Mouse (Mus musculus): ENCODE results near the gene Fibin.

Fibin gene

DNA sequence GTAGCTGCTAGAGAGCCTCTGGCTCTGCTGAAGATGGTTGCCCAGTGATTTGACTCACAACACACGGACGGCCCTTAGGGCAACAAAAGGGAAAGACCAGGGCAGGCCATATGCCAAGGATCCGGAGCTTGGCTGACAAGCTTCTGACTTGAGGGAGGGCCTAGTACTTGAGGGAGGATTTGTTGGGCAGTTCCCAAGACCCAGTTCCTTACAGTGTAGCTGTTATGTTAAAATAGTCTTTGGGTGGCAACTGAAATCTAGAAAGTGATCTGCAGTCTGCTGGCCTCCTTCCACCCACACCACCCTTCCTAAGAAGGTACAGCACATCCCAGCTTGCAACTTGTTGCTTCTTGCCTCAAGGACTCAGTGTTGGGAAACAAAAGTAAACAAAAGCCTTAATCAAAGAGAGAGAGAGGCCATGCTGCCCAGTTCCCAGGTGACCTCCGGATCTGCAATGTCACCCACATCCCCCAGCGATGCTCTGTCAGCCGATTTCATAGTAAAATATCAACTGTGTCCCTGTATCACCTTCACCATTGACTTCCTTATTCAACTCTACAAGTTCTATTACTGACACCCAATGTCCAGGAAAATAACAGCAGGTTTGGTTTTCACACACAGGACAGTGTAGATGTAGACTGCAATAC, 48.4 kb downstream of the Fibin start, which contains the start of gene Bbox1:
Gene Bbox1 (minus strand): TSS at position 52 of the 647 bp plus-strand sequence.
- DNase-seq (ENCODE audit: low read depth, low spot score) = no peak

DNA sequence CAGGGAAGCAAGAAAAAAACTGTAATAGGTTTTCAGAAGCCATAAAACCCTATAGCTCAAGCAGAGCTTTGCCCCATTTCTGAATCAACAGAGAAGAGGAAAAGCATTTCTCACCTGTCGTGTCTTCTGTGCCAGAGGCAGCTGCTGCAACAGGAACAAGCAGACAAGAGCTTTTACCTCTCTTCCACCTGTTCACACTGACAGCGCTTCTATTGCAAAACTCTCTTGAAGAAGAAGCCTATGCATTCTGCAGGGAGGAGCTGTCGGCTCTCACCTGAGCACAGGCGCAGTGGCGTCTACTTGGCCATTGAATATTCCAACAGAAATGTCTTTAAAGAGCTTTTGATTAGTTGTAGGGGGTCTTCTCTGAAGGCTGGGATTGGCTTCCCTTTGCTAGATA, 48.9 kb downstream of the Fibin start:
- no peak for DNase-seq (ENCODE audit: low read depth, low spot score)

DNA sequence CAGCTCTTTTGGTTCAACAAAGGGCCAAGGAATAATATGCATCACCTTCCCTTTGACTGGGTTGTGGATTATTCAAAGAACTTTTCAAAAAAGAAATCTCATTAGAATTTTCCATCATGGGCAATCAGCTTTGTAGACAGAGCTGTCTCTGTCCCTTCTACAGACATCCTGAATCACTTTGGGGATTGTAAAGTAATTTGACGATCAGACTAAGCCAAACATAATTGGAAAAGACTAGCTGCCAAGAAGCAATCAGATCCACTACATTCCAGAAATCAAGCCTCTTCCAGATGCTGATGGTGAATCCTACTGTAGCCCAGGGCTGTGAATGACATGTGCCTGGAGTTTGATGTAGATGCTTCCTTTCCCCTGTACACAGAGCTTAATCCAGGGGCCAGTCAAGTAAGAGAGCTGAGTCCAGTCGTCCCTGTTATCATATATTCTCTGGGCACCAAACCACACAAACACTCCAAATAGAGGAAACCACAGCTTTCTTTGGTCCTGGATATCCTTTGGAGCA, 49.6 kb downstream of the Fibin start:
- DNase-seq (ENCODE audit: low read depth, low spot score) = no peak

Data from R1 (cell line).